Mouse (Mus musculus) CD4-positive helper T cell, adult 2 months (primary cell): ENCODE results near the gene Vmn2r80.
"Not testable (repeated sequence)": the region's sequence is repeated elsewhere in the genome, so short reads cannot be mapped to it uniquely, and the experiment has no call there.

ENCODE experiments used
- DNase-seq: peaks from one replicate; pipeline ENCODE4 v3.0.0-alpha.2; 2012; ENCODE audit warnings: low read depth, missing footprints, low spot score

The Vmn2r80 gene

GRCm38 (mm10) chr10:79148469-79148868, at the start of gene Vmn2r80:
Vmn2r80 (plus strand) TSS chr10:79148769.
- not testable (repeated sequence) for DNase-seq

GRCm38 (mm10) chr10:79106325-79107282, 42.0 kb upstream of the Vmn2r80 start:
- no peak for DNase-seq

GRCm38 (mm10) chr10:79107531-79107930, 41.0 kb upstream of the Vmn2r80 start:
- no peak for DNase-seq

GRCm38 (mm10) chr10:79109156-79109555, 39.4 kb upstream of the Vmn2r80 start:
- DNase-seq, result no peak

- no peak for DNase-seq
Measured at GRCm38 (mm10) chr10:79110482-79110881, 38.1 kb upstream of the Vmn2r80 start.

GRCm38 (mm10) chr10:79115085-79115484, 33.5 kb upstream of the Vmn2r80 start:
- no peak for DNase-seq

- peak; percentile 28 for DNase-seq
Measured at GRCm38 (mm10) chr10:79116125-79116849, 32.3 kb upstream of the Vmn2r80 start.

- no peak for DNase-seq
Measured at GRCm38 (mm10) chr10:79151602-79152001, 3.0 kb downstream of the Vmn2r80 start.

- DNase-seq, result not testable (repeated sequence)
Measured at GRCm38 (mm10) chr10:79199973-79200372, 51.4 kb downstream of the Vmn2r80 start.

GRCm38 (mm10) chr10:79220432-79220831, 71.9 kb downstream of the Vmn2r80 start:
- no peak for DNase-seq

- DNase-seq, result no peak
Measured at GRCm38 (mm10) chr10:79221606-79222005, 73.0 kb downstream of the Vmn2r80 start.

GRCm38 (mm10) chr10:79222214-79222613, 73.6 kb downstream of the Vmn2r80 start:
- no peak for DNase-seq
